Comparison of ENCODE assay signal across 8 mouse cellular contexts in the genomic region with DNA sequence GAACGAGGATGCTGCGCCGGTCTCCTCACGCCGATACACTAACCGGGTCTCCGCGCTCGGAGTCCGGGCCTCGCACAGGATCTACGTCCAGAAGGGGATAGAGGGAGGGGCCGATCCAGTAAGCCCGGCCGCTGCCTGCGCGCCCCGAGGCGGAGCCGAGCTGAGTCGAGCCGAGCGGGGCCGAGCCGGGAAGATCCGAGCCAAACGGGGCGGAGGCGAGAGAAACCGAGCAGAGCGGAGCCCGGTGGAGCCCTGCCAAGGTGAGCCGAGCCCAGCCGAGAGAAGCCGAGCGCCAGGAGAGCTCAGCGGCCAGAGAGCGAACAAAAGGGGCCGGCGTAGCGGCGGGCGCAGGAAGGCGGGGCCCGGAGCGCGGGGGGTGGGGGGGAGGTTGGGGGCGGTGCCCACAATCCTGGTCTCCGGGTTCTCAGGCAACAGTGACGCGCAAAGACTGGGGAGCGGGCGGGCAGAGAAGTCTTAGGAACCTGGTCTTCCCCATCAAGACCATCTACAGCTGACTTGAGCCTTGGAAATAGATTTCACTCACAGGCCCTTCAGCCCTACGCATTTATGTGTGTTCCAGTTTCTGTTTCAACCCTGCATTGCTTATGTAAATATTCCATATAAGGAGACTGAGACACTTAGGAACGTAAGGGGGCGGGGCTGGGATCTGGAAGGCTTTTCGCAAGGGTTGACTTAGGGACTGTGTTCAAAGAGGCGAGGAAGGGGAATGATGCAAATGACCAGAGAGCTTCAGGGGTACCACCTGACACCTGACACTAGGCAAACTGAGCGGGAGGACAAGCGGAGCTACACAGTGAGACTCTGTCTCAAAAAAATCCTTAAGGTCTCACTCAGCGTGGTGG. TPM values are rescaled to one million over a fixed set of nuclear protein-coding genes. Genes with fewer than 3 reads are reported as not detected.
DNase-seq lines count a peak whose midpoint lies in the region; ATAC-seq lines count a peak whose summit lies in the region.

TSS of gene Clip2 (minus strand) at position 325 of the 863 bp plus-strand sequence.

- intact Hi-C loops in gastrocnemius, postnatal 14 days (cut with DNase I; ENCODE audit: low total_unique reads) = no loop called here
- intact Hi-C loops in left cerebral cortex, postnatal 10 days (cut with DNase I) = no loop called here

- ATAC-seq in inflammation-experienced regulatory T-cells, adult 6 months = peak; percentile 91
- peak; percentile 91 for ATAC-seq in megakaryocyte-erythroid progenitor cell, adult 5-6 weeks (replicated peaks; ENCODE audit: low FRiP score, low TSS enrichment, poor library complexity, severe bottlenecking)

- peak; percentile 98 for DNase-seq in adipocyte (ENCODE audit: low spot score)
- peak; percentile 93 for DNase-seq in embryo, embryonic 10.5 days (ENCODE audit: low spot score)
- DNase-seq in gastrocnemius, postnatal 14 days = peak; percentile 99
- DNase-seq in left cerebral cortex, postnatal 10 days (ENCODE audit: extremely low spot score in 1 of 2, low spot score in 2 of 2) = peak; percentile 98 to 99
- peak; percentile 98 for DNase-seq in right cerebral cortex, postnatal 25 days
- peak; percentile 99 to 100 for DNase-seq in urinary bladder, postnatal 4 days (ENCODE audit: low spot score in 2 of 2)

RNA-seq across cellular contexts. Expression of gene Clip2, which starts in this region (rescaled TPM):
- 1 to 10 TPM; 6.4 to 8.4 TPM for total RNA-seq in gastrocnemius, postnatal 14 days (2021)
- under 1 TPM; 0.55 to 0.88 (median 0.74) TPM for polyA plus RNA-seq in inflammation-experienced regulatory T-cells, adult 6 months (2017; shearing (Covaris generic))
- 100 to 1,000 TPM; 121 to 130 TPM for total RNA-seq in left cerebral cortex, postnatal 10 days (2021)
- total RNA-seq in megakaryocyte-erythroid progenitor cell, adult 5-6 weeks (2014; fragmentation: Nextera tagmentation) = 4.6 and 5.6 TPM in 2 replicates
- total RNA-seq in megakaryocyte-erythroid progenitor cell, adult 5-6 weeks (2017) = 7.0 and 8.3 TPM in 2 replicates

Comparison
In these comparisons a context has a peak if more than half of its experiments do, and no peak if none do; other contexts are left out.
1. Peak in every context shown above with its lines: DNase-seq and ATAC-seq.
2. RNA of gene Clip2 (total RNA-seq): 121 to 130 TPM in left cerebral cortex, postnatal 10 days; 6.4 to 8.4 TPM in gastrocnemius, postnatal 14 days and 4.6 to 8.3 TPM in megakaryocyte-erythroid progenitor cell, adult 5-6 weeks; every median in the first group is over 10 times any median in the second.
3. Peak in ATAC-seq in inflammation-experienced regulatory T-cells, adult 6 months; RNA of the gene not detected or under 1 TPM.